Mouse (Mus musculus) ES-E14 (cell line): ENCODE results near the gene Tmem229b.

Experiments
- HCFC1 ChIP-seq: IDR thresholded peaks from 2 replicates; pipeline ENCODE4 v1.6.1; 2012; ENCODE audit warnings: low read length, inconsistent platforms, borderline replicate concordance; ENCODE audit not compliant: insufficient read depth
- MAFK ChIP-seq: IDR thresholded peaks from 2 replicates; pipeline ENCODE4 v1.6.1; 2014; ENCODE audit warnings: mild to moderate bottlenecking, low read depth, low read length, inconsistent platforms; ENCODE audit not compliant: insufficient read depth
- ZNF384 ChIP-seq: IDR thresholded peaks from 2 replicates; pipeline ENCODE4 v1.6.1; 2012; ENCODE audit warnings: low read depth, low read length, inconsistent platforms

- TF ChIP-seq ZNF384 (no peak), MAFK (no peak), HCFC1 (no peak)
Measured at GRCm38 (mm10) chr12:79035349-79035748, 27.9 kb upstream of the Tmem229b start.
